9 mouse cellular contexts compared by ENCODE assay signal in the genomic region with DNA sequence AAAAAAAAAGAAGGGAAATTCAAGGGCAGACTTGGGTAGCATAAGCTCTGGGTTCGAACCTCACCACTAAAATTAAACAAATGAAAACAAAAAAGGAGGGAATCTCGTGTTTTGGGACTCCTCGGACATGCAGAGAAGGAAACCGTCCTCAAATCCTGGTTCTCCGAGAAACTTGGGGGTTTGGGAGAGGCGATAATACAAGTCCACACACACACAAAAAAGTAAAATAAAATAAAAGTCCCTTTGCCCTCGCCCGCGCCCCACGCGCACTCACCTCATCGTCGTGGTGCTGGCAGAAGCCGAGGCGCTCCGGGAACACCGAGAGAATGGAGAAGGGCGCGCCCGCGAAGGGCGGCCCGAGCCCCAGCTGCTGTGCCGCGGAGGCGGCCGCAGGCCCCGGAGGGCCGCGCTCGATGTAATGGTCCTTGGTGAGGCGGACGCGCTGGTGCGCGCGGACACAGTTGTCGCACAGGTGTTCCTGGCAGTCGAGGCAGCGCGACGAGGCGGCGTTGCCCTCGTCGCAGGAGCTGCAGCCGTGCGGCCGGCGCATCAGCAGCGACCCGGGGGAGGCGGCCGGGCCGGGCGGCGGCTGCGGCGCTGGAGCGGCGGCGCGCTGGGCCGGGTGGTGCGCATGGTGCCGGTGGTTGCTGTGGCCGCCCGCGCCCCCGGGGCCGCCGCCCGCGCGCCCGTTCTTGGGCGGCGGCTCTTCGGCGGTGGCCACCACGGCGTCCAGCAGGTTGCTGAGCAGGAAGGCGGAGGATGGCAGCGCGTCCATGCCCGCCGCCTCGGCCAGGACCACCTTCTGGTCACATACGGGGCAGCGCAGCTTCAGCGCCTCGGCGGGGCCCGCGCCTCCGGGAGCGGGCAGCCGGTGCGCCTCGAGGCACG. TPM values are rescaled to one million over a fixed set of nuclear protein-coding genes. Genes with fewer than 3 reads are reported as not detected.
DNase-seq lines count a peak whose midpoint lies in the region; ATAC-seq and TF ChIP-seq lines count a peak whose summit lies in the region.
"Had no signal": no experiment of that assay in that cellular context is flagged by ENCODE, and none has a peak within 500 bp of the region (broad histone marks: within the 10 kb centered on the region; RNA-seq: fewer than 3 reads in every experiment).

No protein-coding gene starts in this region.

- peaks cover 5% of the 10 kb centered on the region; the same call in 1 of the 2 replicates for H3K4me1 ChIP-seq in lung, postnatal 0 days (ENCODE audit: insufficient read depth, low read depth, low read length)
- no peaks in the 10 kb centered on the region for H3K4me1 ChIP-seq in lung, adult 2 months (ENCODE audit: control insufficient read depth, insufficient read depth, low read length)
- H3K4me1 ChIP-seq in forebrain, embryonic 14.5 days (ENCODE audit: control insufficient read depth, insufficient read depth, low read length) = no peaks in the 10 kb centered on the region
- H3K4me1 ChIP-seq in limb, embryonic 13.5 days = peaks cover 46% of the 10 kb centered on the region

- H3K4me3 ChIP-seq in lung, postnatal 0 days (ENCODE audit: low read depth, low read length) = peak overlapping the region; percentile 56
- no peak overlapping the region for H3K4me3 ChIP-seq in lung, adult 2 months (replicated peaks; ENCODE audit: extremely low read depth, low read depth, low read length)
- peak overlapping the region; percentile 50 for H3K4me3 ChIP-seq in forebrain, embryonic 14.5 days (ENCODE audit: low read depth, low read length)
- peak overlapping the region; percentile 68 for H3K4me3 ChIP-seq in limb, embryonic 13.5 days

- DNase-seq in lung, postnatal 0 days (ENCODE audit: low spot score) = no peak
- DNase-seq in lung, adult 2 months = no peak
- DNase-seq in forebrain, embryonic 14.5 days (ENCODE audit: low spot score) = no peak
- DNase-seq in retina, embryonic 14.5 days (ENCODE audit: low spot score) = peak; percentile 60
- no peak for DNase-seq in spleen, adult 12 weeks (ENCODE audit: low spot score)
- DNase-seq in urinary bladder, postnatal 14 days (ENCODE audit: low spot score) = no peak
- no peak for DNase-seq in thymus, postnatal 10 days (ENCODE audit: low spot score in 2 of 2)

- no peaks in the 10 kb centered on the region for H3K9me3 ChIP-seq in lung, postnatal 0 days (ENCODE audit: low read length)
- no peaks in the 10 kb centered on the region for H3K9me3 ChIP-seq in forebrain, embryonic 14.5 days (replicated peaks; ENCODE audit: control insufficient read depth, low read length)
- H3K9me3 ChIP-seq in limb, embryonic 13.5 days = no peaks in the 10 kb centered on the region

- no peak for TF ChIP-seq POLR2A in lung, adult 2 months (IDR thresholded peaks at IDR 0.05; ENCODE audit: borderline replicate concordance, extremely low read depth, low read depth, low read length)

- 0 out of 2 replicates have a peak overlapping the region, but pooled peaks have one; percentile 8 for H3K9ac ChIP-seq in lung, postnatal 0 days (replicated peaks; ENCODE audit: low read depth)
- H3K9ac ChIP-seq in forebrain, embryonic 14.5 days (ENCODE audit: low read length) = no peak overlapping the region; the same call in 1 of the 2 replicates
- peak overlapping the region; percentile 73 for H3K9ac ChIP-seq in limb, embryonic 13.5 days

- no peak for TF ChIP-seq CTCF in lung, postnatal 0 days (IDR thresholded peaks at IDR 0.05)
- TF ChIP-seq CTCF in lung, adult 2 months (IDR thresholded peaks at IDR 0.05; ENCODE audit: insufficient read depth, low read length) = no peak

- peak; percentile 31; the same call in 1 of the 2 replicates for ATAC-seq in lung, postnatal 0 days
- ATAC-seq in forebrain, embryonic 14.5 days = peak; percentile 7; the same call in 1 of the 2 replicates
- ATAC-seq in limb, embryonic 13.5 days (ENCODE audit: low FRiP score, low read depth) = no peak

- no peak overlapping the region for H3K27ac ChIP-seq in lung, postnatal 0 days (ENCODE audit: low read length)
- no peak overlapping the region for H3K27ac ChIP-seq in forebrain, embryonic 14.5 days (ENCODE audit: low read depth, low read length)
- H3K27ac ChIP-seq in limb, embryonic 13.5 days = no peak overlapping the region

- no peak for TF ChIP-seq EP300 in lung, postnatal 0 days (IDR thresholded peaks at IDR 0.05)

- no peaks in the 10 kb centered on the region for H3K36me3 ChIP-seq in lung, postnatal 0 days (ENCODE audit: insufficient read depth, low read length)
- no peaks in the 10 kb centered on the region for H3K36me3 ChIP-seq in forebrain, embryonic 14.5 days (ENCODE audit: control insufficient read depth, insufficient read depth, low read length)
- H3K36me3 ChIP-seq in limb, embryonic 13.5 days = no peaks in the 10 kb centered on the region

- H3K27me3 ChIP-seq in lung, postnatal 0 days (replicated peaks; ENCODE audit: insufficient read depth, low read length) = peaks cover 15% of the 10 kb centered on the region; the same call in 1 of the 2 replicates
- peaks cover 66% of the 10 kb centered on the region for H3K27me3 ChIP-seq in forebrain, embryonic 14.5 days (replicated peaks; ENCODE audit: control insufficient read depth, insufficient read depth, low read length)
- peaks cover 36% of the 10 kb centered on the region for H3K27me3 ChIP-seq in limb, embryonic 13.5 days

- whole genome bisulfite sequencing in lung, postnatal 0 days = 4% methylated on average over 65 of the region's 101 CpGs
- WGBS in lung, adult 2 months = 2% methylated on average over 98 of the region's 101 CpGs
- WGBS in forebrain, embryonic 14.5 days = under 1% methylated on average over 86 of the region's 101 CpGs
- under 1% methylated on average over 87 of the region's 101 CpGs for WGBS in limb, embryonic 13.5 days

- H3K4me2 ChIP-seq in lung, postnatal 0 days (replicated peaks; ENCODE audit: low read depth, low read length) = peak overlapping the region; percentile 98
- H3K4me2 ChIP-seq in forebrain, embryonic 14.5 days (ENCODE audit: low read length) = peak overlapping the region; percentile 77
- H3K4me2 ChIP-seq in limb, embryonic 13.5 days (replicated peaks) = peak overlapping the region; percentile 93

RNA-seq across cellular contexts. Expression of a gene that starts 1.9 kb away (rescaled TPM):
- polyA plus RNA-seq in lung, postnatal 0 days (2015; fragmentation: Nextera tagmentation; extraction: Ambion mirVana) = 0.30 and 0.32 TPM in 2 replicates
- polyA plus RNA-seq in lung, adult 2 months (2012; rRNA removed) = 0.05 and 0.08 TPM in 2 replicates
- polyA plus RNA-seq in forebrain, embryonic 14.5 days (2014; fragmentation: Nextera tagmentation; extraction: Ambion mirVana) = 0.04 and 0.05 TPM in 2 replicates
- 0.62 and 0.91 TPM in 2 replicates for polyA plus RNA-seq in limb, embryonic 13.5 days (2015; fragmentation: Nextera tagmentation; extraction: Ambion mirVana)

RNA-seq across cellular contexts. Expression of a gene that starts 46.8 kb away (rescaled TPM):
- polyA plus RNA-seq in lung, postnatal 0 days (2015; fragmentation: Nextera tagmentation; extraction: Ambion mirVana) = 0.33 TPM in 1 of 2 replicates, not detected in the other
- polyA plus RNA-seq in lung, adult 2 months (2012; rRNA removed) = not detected in 2 replicates
- polyA plus RNA-seq in forebrain, embryonic 14.5 days (2014; fragmentation: Nextera tagmentation; extraction: Ambion mirVana) = not detected in 2 replicates
- polyA plus RNA-seq in limb, embryonic 13.5 days (2015; fragmentation: Nextera tagmentation; extraction: Ambion mirVana) = 0.37 and 0.42 TPM in 2 replicates
- polyA plus RNA-seq: brain, embryonic 14.5 days had no signal

RNA-seq across cellular contexts. Expression of a gene that starts 57.6 kb away (rescaled TPM):
- polyA plus RNA-seq in lung, postnatal 0 days (2015; fragmentation: Nextera tagmentation; extraction: Ambion mirVana) = not detected in 2 replicates
- polyA plus RNA-seq in lung, adult 2 months (2012; rRNA removed) = 0.69 and 0.75 TPM in 2 replicates
- polyA plus RNA-seq in forebrain, embryonic 14.5 days (2014; fragmentation: Nextera tagmentation; extraction: Ambion mirVana) = not detected in 2 replicates
- polyA plus RNA-seq in limb, embryonic 13.5 days (2015; fragmentation: Nextera tagmentation; extraction: Ambion mirVana) = not detected in 2 replicates
- polyA plus RNA-seq: brain, embryonic 14.5 days had no signal
